Mouse (Mus musculus) kidney, embryonic 15.5 days (tissue): ENCODE results near the gene Chrna1. TPM values are rescaled to one million over a fixed set of nuclear protein-coding genes. Genes with fewer than 3 reads are reported as not detected.

Source experiments
- ATAC-seq: fragments of 200-750 bp; cut with Nextera tagmentation; replicated peaks from 2 replicates; pipeline ENCODE4 v1.8.0; 2017; ENCODE audit warnings: moderate TSS enrichment; ENCODE audit not compliant: low FRiP score
- H3K27ac ChIP-seq: fragments of 300-500 bp; sonication (generic); 2 replicates; pipeline ENCODE4 v1.5.1; 2015; ENCODE audit warnings: mild to moderate bottlenecking, inconsistent platforms
- H3K27me3 ChIP-seq: fragments of 300-500 bp; sonication (generic); 2 replicates; pipeline ENCODE4 v1.6.1; 2015; ENCODE audit warnings: inconsistent platforms
- H3K36me3 ChIP-seq: fragments of 300-500 bp; sonication (generic); 2 replicates; pipeline ENCODE4 v1.6.1; 2015; ENCODE audit warnings: inconsistent platforms
- H3K4me1 ChIP-seq: fragments of 300-500 bp; sonication (generic); 2 replicates; pipeline ENCODE4 v1.6.1; 2015; ENCODE audit warnings: inconsistent platforms
- H3K4me2 ChIP-seq: fragments of 300-500 bp; sonication (generic); 2 replicates; pipeline ENCODE4 v1.6.1; 2015; ENCODE audit warnings: moderate library complexity, mild to moderate bottlenecking, inconsistent platforms
- H3K4me3 ChIP-seq: fragments of 300-500 bp; sonication (generic); replicated peaks from 2 replicates; pipeline ENCODE4 v1.5.1; 2015; ENCODE audit warnings: mild to moderate bottlenecking, inconsistent platforms
- H3K9ac ChIP-seq: fragments of 300-500 bp; sonication (generic); 2 replicates; pipeline ENCODE4 v1.6.1; 2015; ENCODE audit warnings: mild to moderate bottlenecking, inconsistent platforms
- H3K9me3 ChIP-seq: fragments of 300-500 bp; sonication (generic); replicated peaks from 2 replicates; pipeline ENCODE4 v1.6.1; 2016; ENCODE audit warnings: inconsistent platforms
- WGBS: fragments of 180-500 bp; shearing (Covaris S2); methylation state at CpG from one replicate; pipeline ENCODE4 v1.1.7; 2015; ENCODE audit warnings: mixed read lengths; 5-methylcytosine and 5-hydroxymethylcytosine counted together
- polyA plus RNA-seq: library from polyadenylated mRNA; unstranded; fragments of >200 nt; fragmentation: Nextera tagmentation; extraction: Ambion mirVana; gene quantifications from 2 replicates; pipeline ENCODE4 v1.2.1, GENCODE M21; 2015

Chrna1 gene
- polyA plus RNA-seq, 1 experiment from 2014 or later: 1.3 TPM

- Histone ChIP-seq H3K4me1 (peaks cover 23% of the 10 kb centered on the region), H3K27ac (no peak overlapping the region), H3K27me3 (no peaks in the 10 kb centered on the region), H3K9me3 (no peaks in the 10 kb centered on the region), H3K4me3 (no peak overlapping the region), H3K36me3 (no peaks in the 10 kb centered on the region), H3K4me2 (no peak overlapping the region), H3K9ac (no peak overlapping the region)
- no peak for ATAC-seq
- WGBS: 35% methylated on average over 2 of the region's 2 CpGs
These were observed 27.0 kb upstream of the Chrna1 start for GRCm38 (mm10) chr2:73607146-73607545.

- H3K27me3 ChIP-seq: no peaks in the 10 kb centered on the region
- ATAC-seq: no peak
- H3K27ac ChIP-seq: no peak overlapping the region
- H3K9ac ChIP-seq: no peak overlapping the region
- H3K4me3 ChIP-seq: no peak overlapping the region
- H3K9me3 ChIP-seq: no peaks in the 10 kb centered on the region
- no peak overlapping the region for H3K4me2 ChIP-seq
- H3K4me1 ChIP-seq: peaks cover 23% of the 10 kb centered on the region
- no peaks in the 10 kb centered on the region for H3K36me3 ChIP-seq
- 91% methylated on average over 6 of the region's 6 CpGs for WGBS
These were observed 26.5 kb upstream of the Chrna1 start for GRCm38 (mm10) chr2:73606616-73607015.

- H3K4me2 ChIP-seq: no peak overlapping the region
- no peaks in the 10 kb centered on the region for H3K36me3 ChIP-seq
- no peaks in the 10 kb centered on the region for H3K9me3 ChIP-seq
- no peak overlapping the region for H3K4me3 ChIP-seq
- WGBS: 60% methylated on average over 8 of the region's 8 CpGs
- H3K9ac ChIP-seq: no peak overlapping the region
- no peak for ATAC-seq
- no peak overlapping the region for H3K27ac ChIP-seq
- H3K4me1 ChIP-seq: peaks cover 23% of the 10 kb centered on the region
- no peaks in the 10 kb centered on the region for H3K27me3 ChIP-seq
These were observed 24.9 kb upstream of the Chrna1 start for GRCm38 (mm10) chr2:73605077-73605476.

- Histone ChIP-seq H3K4me3 (no peak overlapping the region), H3K9ac (no peak overlapping the region), H3K4me1 (peaks cover 23% of the 10 kb centered on the region), H3K4me2 (no peak overlapping the region), H3K27ac (no peak overlapping the region), H3K36me3 (no peaks in the 10 kb centered on the region), H3K9me3 (no peaks in the 10 kb centered on the region), H3K27me3 (no peaks in the 10 kb centered on the region)
- 0 out of 2 replicates have a peak, but pooled peaks have one; percentile 13 for ATAC-seq
- 83% methylated on average over 2 of the region's 2 CpGs for WGBS
These were observed 24.4 kb upstream of the Chrna1 start for GRCm38 (mm10) chr2:73604579-73604978.

GRCm38 (mm10) chr2:73600650-73601049, 20.5 kb upstream of the Chrna1 start:
- no peak for ATAC-seq
- H3K27me3 ChIP-seq: no peaks in the 10 kb centered on the region
- H3K9me3 ChIP-seq: no peaks in the 10 kb centered on the region
- H3K36me3 ChIP-seq: no peaks in the 10 kb centered on the region
- no peak overlapping the region for H3K4me3 ChIP-seq
- H3K27ac ChIP-seq: no peak overlapping the region
- whole genome bisulfite sequencing: 15% methylated on average over 2 of the region's 2 CpGs
- no peak overlapping the region for H3K9ac ChIP-seq
- H3K4me1 ChIP-seq: peaks cover 17% of the 10 kb centered on the region
- H3K4me2 ChIP-seq: no peak overlapping the region

- no peak overlapping the region for H3K27ac ChIP-seq
- no peak overlapping the region for H3K4me3 ChIP-seq
- no peak overlapping the region for H3K9ac ChIP-seq
- 96% methylated on average over 11 of the region's 11 CpGs for WGBS
- peaks cover 14% of the 10 kb centered on the region for H3K4me1 ChIP-seq
- no peaks in the 10 kb centered on the region for H3K27me3 ChIP-seq
- no peak overlapping the region for H3K4me2 ChIP-seq
- no peaks in the 10 kb centered on the region for H3K36me3 ChIP-seq
- H3K9me3 ChIP-seq: no peaks in the 10 kb centered on the region
- no peak for ATAC-seq
These were observed 17.6 kb upstream of the Chrna1 start for GRCm38 (mm10) chr2:73597772-73598171.

GRCm38 (mm10) chr2:73596786-73597185, 16.6 kb upstream of the Chrna1 start:
- H3K4me3 ChIP-seq: peak overlapping the region; percentile 6; the same call in 1 of the 2 replicates
- peak overlapping the region; percentile 48 for H3K4me2 ChIP-seq
- peaks cover 23% of the 10 kb centered on the region for H3K4me1 ChIP-seq
- H3K9me3 ChIP-seq: no peaks in the 10 kb centered on the region
- peak; percentile 47; the same call in 1 of the 2 replicates for ATAC-seq
- H3K27ac ChIP-seq: 0 out of 2 replicates have a peak overlapping the region, but pooled peaks have one; percentile 5
- 16% methylated on average over 9 of the region's 9 CpGs for WGBS
- no peaks in the 10 kb centered on the region for H3K36me3 ChIP-seq
- H3K9ac ChIP-seq: no peak overlapping the region
- no peaks in the 10 kb centered on the region for H3K27me3 ChIP-seq

- Histone ChIP-seq H3K4me1 (peaks cover 23% of the 10 kb centered on the region), H3K4me3 (0 out of 2 replicates have a peak overlapping the region, but pooled peaks have one; percentile 6), H3K4me2 (peak overlapping the region; percentile 48), H3K27me3 (no peaks in the 10 kb centered on the region), H3K9ac (no peak overlapping the region), H3K9me3 (no peaks in the 10 kb centered on the region), H3K36me3 (no peaks in the 10 kb centered on the region), H3K27ac (0 out of 2 replicates have a peak overlapping the region, but pooled peaks have one; percentile 5)
- WGBS: 74% methylated on average over 5 of the region's 5 CpGs
- ATAC-seq: no peak
These were observed 16.2 kb upstream of the Chrna1 start for GRCm38 (mm10) chr2:73596326-73596725.

- Histone ChIP-seq H3K4me3 (no peak overlapping the region), H3K4me2 (no peak overlapping the region; the same call in 1 of the 2 replicates), H3K4me1 (peaks cover 38% of the 10 kb centered on the region), H3K9ac (no peak overlapping the region), H3K9me3 (no peaks in the 10 kb centered on the region), H3K36me3 (no peaks in the 10 kb centered on the region), H3K27ac (peak overlapping the region; percentile 66), H3K27me3 (peaks cover 4% of the 10 kb centered on the region; the same call in 1 of the 2 replicates)
- 36% methylated on average over 2 of the region's 2 CpGs for WGBS
- ATAC-seq: no peak
These were observed 12.9 kb upstream of the Chrna1 start for GRCm38 (mm10) chr2:73593101-73593439.

- Histone ChIP-seq H3K9ac (no peak overlapping the region), H3K4me1 (peaks cover 38% of the 10 kb centered on the region), H3K27ac (peak overlapping the region; percentile 66), H3K27me3 (peaks cover 4% of the 10 kb centered on the region; the same call in 1 of the 2 replicates), H3K4me3 (no peak overlapping the region), H3K36me3 (no peaks in the 10 kb centered on the region), H3K4me2 (peak overlapping the region; percentile 19; the same call in 1 of the 2 replicates), H3K9me3 (no peaks in the 10 kb centered on the region)
- 55% methylated on average over 14 of the region's 14 CpGs for WGBS
- no peak; the same call in 1 of the 2 replicates for ATAC-seq
These were observed 12.3 kb upstream of the Chrna1 start for GRCm38 (mm10) chr2:73592231-73593100.

- Histone ChIP-seq H3K4me1 (peaks cover 31% of the 10 kb centered on the region), H3K36me3 (no peaks in the 10 kb centered on the region), H3K9me3 (no peaks in the 10 kb centered on the region), H3K27me3 (peaks cover 4% of the 10 kb centered on the region; the same call in 1 of the 2 replicates), H3K4me3 (no peak overlapping the region), H3K27ac (no peak overlapping the region), H3K4me2 (no peak overlapping the region), H3K9ac (no peak overlapping the region)
- no peak for ATAC-seq
- WGBS: 41% methylated on average over 6 of the region's 6 CpGs
These were observed 11.1 kb upstream of the Chrna1 start for GRCm38 (mm10) chr2:73591246-73591645.

- Histone ChIP-seq H3K9me3 (no peaks in the 10 kb centered on the region), H3K4me3 (peak overlapping the region; percentile 32), H3K4me2 (peak overlapping the region; percentile 59), H3K9ac (peak overlapping the region; percentile 3; the same call in 1 of the 2 replicates), H3K27me3 (peaks cover 4% of the 10 kb centered on the region; the same call in 1 of the 2 replicates), H3K27ac (no peak overlapping the region), H3K36me3 (no peaks in the 10 kb centered on the region), H3K4me1 (peaks cover 38% of the 10 kb centered on the region)
- peak; percentile 69 for ATAC-seq
- 9% methylated on average over 12 of the region's 12 CpGs for WGBS
These were observed 10.0 kb upstream of the Chrna1 start for GRCm38 (mm10) chr2:73590106-73590505.
